Comparison of ENCODE assay signal across 12 mouse cellular contexts in the genomic region with DNA sequence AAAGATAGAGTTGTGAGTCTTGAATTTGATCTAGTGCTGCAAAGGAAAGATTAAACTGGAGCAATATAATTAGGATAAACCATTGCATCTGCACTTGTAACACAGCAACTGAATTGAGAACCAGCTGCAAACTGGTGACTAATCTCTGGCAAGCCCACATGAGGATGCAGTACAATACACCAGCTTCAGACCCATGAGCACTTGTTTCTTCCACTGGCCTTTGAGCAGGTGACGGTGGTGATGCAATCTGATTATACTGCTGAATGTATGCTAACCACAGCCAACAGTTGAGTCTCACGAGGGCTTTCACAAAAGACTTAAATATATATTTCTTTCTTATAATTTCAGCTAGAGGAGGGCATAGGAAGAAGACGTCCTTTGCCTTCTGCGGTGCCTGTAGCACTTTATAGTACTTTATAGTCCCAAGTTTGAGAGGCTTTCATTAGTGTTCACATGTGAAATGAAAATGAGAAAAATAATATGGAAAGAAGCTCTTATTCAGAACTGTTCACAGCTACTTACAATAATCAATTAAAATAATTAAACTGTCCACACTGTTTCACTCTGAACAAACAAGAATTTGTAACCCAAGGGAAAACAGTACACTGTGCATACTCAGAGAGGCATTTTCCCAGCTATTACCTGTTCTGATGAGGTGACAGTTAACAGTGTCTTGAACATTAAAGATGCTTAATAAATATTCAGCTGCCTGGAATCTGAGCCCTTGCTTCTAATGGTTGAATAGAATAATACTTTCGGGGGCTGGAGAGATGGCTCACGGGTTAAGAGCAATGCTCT. TPM values are rescaled to one million over a fixed set of nuclear protein-coding genes. Genes with fewer than 3 reads are reported as not detected.
DNase-seq lines count a peak whose midpoint lies in the region; ATAC-seq and TF ChIP-seq lines count a peak whose summit lies in the region.
"Had no signal": no experiment of that assay in that cellular context is flagged by ENCODE, and none has a peak within 500 bp of the region (broad histone marks: within the 10 kb centered on the region; RNA-seq: fewer than 3 reads in every experiment).

No protein-coding gene starts in this region.

- peaks cover 8% of the 10 kb centered on the region for H3K36me3 ChIP-seq in G1E (replicated peaks)
- H3K36me3 ChIP-seq in forebrain, postnatal 0 days (ENCODE audit: insufficient read depth) = 0 out of 2 replicates have a peak, but pooled peaks cover 3% of the 10 kb centered on the region
- H3K36me3 ChIP-seq: heart, embryonic 15.5 days had no signal

- H3K9me3 ChIP-seq in G1E (replicated peaks) = 0 out of 2 replicates have a peak, but pooled peaks cover 3% of the 10 kb centered on the region
- no peaks in the 10 kb centered on the region for H3K9me3 ChIP-seq in forebrain, postnatal 0 days (ENCODE audit: low read length)
- H3K9me3 ChIP-seq: heart, embryonic 15.5 days had no signal

- H3K27ac ChIP-seq in forebrain, postnatal 0 days (ENCODE audit: low read depth, low read length) = no peak overlapping the region
- H3K27ac ChIP-seq: heart, embryonic 15.5 days; liver, embryonic 14.5 days had no signal

- peak; percentile 22 for ATAC-seq in G1E (ENCODE audit: extremely low read depth, insufficient number of reproducible peaks, low FRiP score, poor library complexity, severe bottlenecking)
- peak; percentile 58; the same call in 1 of the 2 replicates for ATAC-seq in forebrain, postnatal 0 days

- H3K9ac ChIP-seq in forebrain, postnatal 0 days = no peak overlapping the region
- H3K9ac ChIP-seq: heart, embryonic 15.5 days; liver, embryonic 14.5 days had no signal

- DNase-seq in layer of hippocampus, adult 9-11 months = peak; percentile 59
- DNase-seq in layer of hippocampus, postnatal 10 days (ENCODE audit: low spot score in 2 of 2) = no peak
- peak; percentile 9 for DNase-seq in G1E (ENCODE audit: low spot score)
- peak; percentile 18 for DNase-seq in forebrain, postnatal 0 days
- peak; percentile 39 for DNase-seq in thymus, postnatal 25 days
- no peak for DNase-seq in adrenal gland, adult 18-20 months (ENCODE audit: low spot score in 2 of 2)
- DNase-seq in cerebellum, postnatal 10 days = no peak
- DNase-seq: gastrocnemius, postnatal 10 days; kidney, postnatal 25 days had no signal

- H3K4me1 ChIP-seq in G1E (ENCODE audit: insufficient read depth, low read depth, low read length) = peaks cover 8% of the 10 kb centered on the region
- no peaks in the 10 kb centered on the region for H3K4me1 ChIP-seq in forebrain, postnatal 0 days (ENCODE audit: insufficient read depth)
- H3K4me1 ChIP-seq: heart, embryonic 15.5 days had no signal

- no peak for TF ChIP-seq CTCF in G1E (IDR thresholded peaks at IDR 0.05; ENCODE audit: low read depth, low read length)
- no peak for TF ChIP-seq CTCF in forebrain, postnatal 0 days (IDR thresholded peaks at IDR 0.05; ENCODE audit: low read depth)

- no peaks in the 10 kb centered on the region for H3K27me3 ChIP-seq in G1E (ENCODE audit: insufficient read depth, low read length)
- no peaks in the 10 kb centered on the region for H3K27me3 ChIP-seq in forebrain, postnatal 0 days (ENCODE audit: insufficient read depth, low read length)
- H3K27me3 ChIP-seq: heart, embryonic 15.5 days had no signal

- H3K4me2 ChIP-seq in forebrain, postnatal 0 days (ENCODE audit: low read depth) = no peak overlapping the region
- H3K4me2 ChIP-seq: heart, embryonic 15.5 days had no signal

- no peak overlapping the region for H3K4me3 ChIP-seq in G1E (ENCODE audit: low read depth, low read length)
- no peak overlapping the region for H3K4me3 ChIP-seq in forebrain, postnatal 0 days (ENCODE audit: low read depth, low read length)
- H3K4me3 ChIP-seq: heart, embryonic 15.5 days had no signal

- 37% methylated on average over 6 of the region's 6 CpGs for WGBS in forebrain, postnatal 0 days

RNA-seq across cellular contexts. Expression of a gene that starts 40.0 kb away (rescaled TPM):
- total RNA-seq in layer of hippocampus, postnatal 10 days (2021) = 1 to 10 TPM; 1.1 to 2.3 TPM
- 88.3 and 98.3 TPM in 2 replicates for total RNA-seq in G1E (2014; fragmentation: Nextera tagmentation)
- total RNA-seq in G1E (2017) = 41.5 and 57.6 TPM in 2 replicates
- polyA plus RNA-seq in G1E (2012) = not detected in 2 replicates
- 1.4 and 1.8 TPM in 2 replicates for total RNA-seq in forebrain, postnatal 0 days (2014; rRNA removed)
- 4.4 and 5.4 TPM in 2 replicates for polyA plus RNA-seq in forebrain, postnatal 0 days (2015; fragmentation: Nextera tagmentation; extraction: Ambion mirVana)
- under 1 TPM in 1 of 2 experiments, not detected in 1; 0.50 TPM for total RNA-seq in adrenal gland, adult 18-20 months (2021)
- total RNA-seq: gastrocnemius, postnatal 10 days had no signal
- polyA plus RNA-seq: small intestine, adult 2 months had no signal

RNA-seq across cellular contexts. Expression of a gene that starts 40.2 kb away (rescaled TPM):
- total RNA-seq in layer of hippocampus, postnatal 10 days (2021) = 10 to 100 TPM; 27.0 to 29.5 TPM
- total RNA-seq in G1E (2014; fragmentation: Nextera tagmentation) (6.0 and 18.1 TPM in 2 replicates), G1E (2017) (6.7 and 7.0 TPM in 2 replicates)
- 5.6 and 6.1 TPM in 2 replicates for polyA plus RNA-seq in G1E (2012)
- 16.3 and 24.4 TPM in 2 replicates for total RNA-seq in forebrain, postnatal 0 days (2014; rRNA removed)
- polyA plus RNA-seq in forebrain, postnatal 0 days (2015; fragmentation: Nextera tagmentation; extraction: Ambion mirVana) = 41.9 and 50.5 TPM in 2 replicates
- 10 to 100 TPM; 10.3 to 15.0 TPM for total RNA-seq in adrenal gland, adult 18-20 months (2021)

RNA-seq across cellular contexts. Expression of a gene that starts 40.3 kb away (rescaled TPM):
- total RNA-seq in layer of hippocampus, postnatal 10 days (2021) = 10 to 100 TPM; 18.4 to 20.2 TPM
- 20.2 and 21.6 TPM in 2 replicates for total RNA-seq in G1E (2014; fragmentation: Nextera tagmentation)
- 227 and 304 TPM in 2 replicates for total RNA-seq in G1E (2017)
- 1.9 and 2.3 TPM in 2 replicates for polyA plus RNA-seq in G1E (2012)
- total RNA-seq in forebrain, postnatal 0 days (2014; rRNA removed) = 34.7 and 38.1 TPM in 2 replicates
- polyA plus RNA-seq in forebrain, postnatal 0 days (2015; fragmentation: Nextera tagmentation; extraction: Ambion mirVana) = 36.0 and 44.4 TPM in 2 replicates
- total RNA-seq in adrenal gland, adult 18-20 months (2021) = 10 to 100 TPM; 12.8 to 13.4 TPM

Comparison
In these comparisons a context has a peak if more than half of its experiments do, and no peak if none do; other contexts are left out.
1. DNase-seq: peak in layer of hippocampus, adult 9-11 months (single experiment), G1E (single experiment), forebrain, postnatal 0 days (single experiment) and thymus, postnatal 25 days (single experiment); none in layer of hippocampus, postnatal 10 days (0 of 2), adrenal gland, adult 18-20 months (0 of 2) and cerebellum, postnatal 10 days (0 of 2).
2. RNA of a gene that starts 40.0 kb away (total RNA-seq): 41.5 to 98.3 TPM in G1E; 1.1 to 2.3 TPM in layer of hippocampus, postnatal 10 days, 1.4 to 1.8 TPM in forebrain, postnatal 0 days and 0.50 TPM in adrenal gland, adult 18-20 months; every median in the first group is over 10 times any median in the second.